Mouse (Mus musculus) stomach, embryonic 14.5 days (tissue): ENCODE data around the gene Il1r1. TPM values are rescaled to one million over a fixed set of nuclear protein-coding genes. Genes with fewer than 3 reads are reported as not detected.

Experiments
- ATAC-seq: fragments of 200-750 bp; cut with Nextera tagmentation; 2 replicates; pipeline ENCODE4 v1.8.0; 2017; ENCODE audit warnings: low read depth, moderate TSS enrichment; ENCODE audit not compliant: insufficient number of reproducible peaks, insufficient read depth, low FRiP score
- H3K27ac ChIP-seq: fragments of 300-500 bp; sonication (generic); 2 replicates; pipeline ENCODE4 v1.5.1; 2014; ENCODE audit warnings: mild to moderate bottlenecking, low read length, moderate library complexity, mixed read lengths
- H3K27me3 ChIP-seq: fragments of 300-500 bp; sonication (generic); 2 replicates; pipeline ENCODE4 v1.6.1; 2014; ENCODE audit warnings: low read length, control low read depth, mixed read lengths; ENCODE audit not compliant: control insufficient read depth, insufficient read depth
- H3K36me3 ChIP-seq: fragments of 300-500 bp; sonication (generic); 2 replicates; pipeline ENCODE4 v1.6.1; 2014; ENCODE audit warnings: mild to moderate bottlenecking, control low read depth, low read length, moderate library complexity, mixed read lengths; ENCODE audit not compliant: control insufficient read depth, insufficient read depth
- H3K4me1 ChIP-seq: fragments of 300-500 bp; sonication (generic); 2 replicates; pipeline ENCODE4 v1.6.1; 2014; ENCODE audit warnings: low read length, control low read depth, mixed read lengths; ENCODE audit not compliant: control insufficient read depth, insufficient read depth
- H3K4me2 ChIP-seq: fragments of 300-500 bp; sonication (generic); replicated peaks from 2 replicates; pipeline ENCODE4 v1.6.1; 2014; ENCODE audit warnings: low read depth, low read length, control low read depth
- H3K4me3 ChIP-seq: fragments of 300-500 bp; sonication (generic); 2 replicates; pipeline ENCODE4 v1.5.1; 2014; ENCODE audit warnings: low read depth, low read length, control low read depth
- H3K9ac ChIP-seq: fragments of 300-500 bp; sonication (generic); replicated peaks from 2 replicates; pipeline ENCODE4 v1.6.1; 2014; ENCODE audit warnings: low read depth, mild to moderate bottlenecking, control low read depth, low read length, moderate library complexity, mixed read lengths
- H3K9me3 ChIP-seq: fragments of 300-500 bp; sonication (generic); 2 replicates; pipeline ENCODE4 v1.6.1; 2016; ENCODE audit warnings: low read depth, low read length, control low read depth; ENCODE audit not compliant: control insufficient read depth
- WGBS: fragments of 180-500 bp; shearing (Covaris S2); extraction: QIAGEN DNeasy Blood & Tissue Kit; methylation state at CpG from one replicate; pipeline ENCODE4 v1.1.7; 2014; 5-methylcytosine and 5-hydroxymethylcytosine counted together
- polyA plus RNA-seq: library from polyadenylated mRNA; unstranded; fragments of >200 nt; fragmentation: Nextera tagmentation; extraction: Ambion mirVana; gene quantifications from 2 replicates; pipeline ENCODE4 v1.2.1, GENCODE M21; 2014

Gene Il1r1
- polyA plus RNA-seq, 1 experiment from 2014 or later: 8.3 TPM

GRCm38 (mm10) chr1:40236694-40237093, 11.8 kb downstream of the Il1r1 start:
- peak; percentile 55; the same call in 1 of the 2 replicates for ATAC-seq
- H3K27me3 ChIP-seq: no peaks in the 10 kb centered on the region
- no peak overlapping the region for H3K27ac ChIP-seq
- H3K9me3 ChIP-seq: no peaks in the 10 kb centered on the region
- H3K4me2 ChIP-seq: no peak overlapping the region
- no peak overlapping the region for H3K9ac ChIP-seq
- peaks cover 20% of the 10 kb centered on the region for H3K4me1 ChIP-seq
- no peaks in the 10 kb centered on the region for H3K36me3 ChIP-seq
- 35% methylated on average over 6 of the region's 6 CpGs for WGBS
- H3K4me3 ChIP-seq: no peak overlapping the region

GRCm38 (mm10) chr1:40237094-40237493, 12.2 kb downstream of the Il1r1 start:
- Histone ChIP-seq H3K36me3 (no peaks in the 10 kb centered on the region), H3K27me3 (no peaks in the 10 kb centered on the region), H3K4me2 (no peak overlapping the region), H3K4me3 (no peak overlapping the region), H3K27ac (no peak overlapping the region), H3K9ac (no peak overlapping the region), H3K4me1 (peaks cover 20% of the 10 kb centered on the region), H3K9me3 (no peaks in the 10 kb centered on the region)
- 26% methylated on average over 6 of the region's 6 CpGs for WGBS
- ATAC-seq: peak; percentile 68; the same call in 1 of the 2 replicates

DNA sequence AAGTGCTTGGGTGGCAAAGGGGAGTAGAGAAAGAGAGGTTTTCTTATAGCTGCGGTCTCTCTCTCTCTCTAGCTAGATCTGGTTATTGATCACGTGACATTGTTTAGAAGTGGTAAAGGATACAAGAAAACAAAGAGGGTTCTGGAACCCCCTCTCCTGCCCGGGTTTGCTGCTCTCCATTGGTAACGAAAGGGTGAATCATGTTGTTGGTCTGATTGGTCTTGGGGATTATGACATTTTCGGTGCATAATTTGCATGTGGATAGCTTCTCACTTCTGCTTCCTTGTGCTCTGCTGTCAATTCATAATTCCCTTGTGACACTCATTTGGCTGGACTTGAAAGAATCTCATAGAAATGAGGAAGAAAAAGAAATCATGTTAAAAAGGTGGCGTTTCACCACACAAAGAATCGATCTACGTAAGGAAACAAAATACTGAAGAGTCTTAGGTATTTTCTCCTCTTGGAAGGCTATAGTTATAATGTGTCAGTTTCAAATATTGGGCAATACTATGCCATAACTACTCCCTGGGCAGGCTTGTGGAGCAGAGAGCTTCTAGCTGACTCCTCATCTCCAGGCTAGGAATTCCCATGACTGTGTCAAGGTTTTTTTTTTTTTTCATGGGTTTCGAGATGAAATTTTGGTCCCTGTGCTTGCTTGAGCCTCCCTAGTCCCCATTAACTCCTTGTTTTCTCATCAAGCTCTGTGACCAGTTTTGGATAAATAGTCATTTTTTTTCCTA, 15.6 kb downstream of the Il1r1 start:
- 88% methylated on average over 9 of the region's 9 CpGs for WGBS

GRCm38 (mm10) chr1:40242717-40243116, 17.8 kb downstream of the Il1r1 start:
- no peaks in the 10 kb centered on the region for H3K36me3 ChIP-seq
- no peak overlapping the region for H3K9ac ChIP-seq
- no peak overlapping the region for H3K27ac ChIP-seq
- H3K4me3 ChIP-seq: no peak overlapping the region
- H3K27me3 ChIP-seq: no peaks in the 10 kb centered on the region
- no peaks in the 10 kb centered on the region for H3K9me3 ChIP-seq
- no peak overlapping the region for H3K4me2 ChIP-seq
- ATAC-seq: no peak
- H3K4me1 ChIP-seq: no peaks in the 10 kb centered on the region
- WGBS: 43% methylated on average over 1 of the region's 1 CpGs

More for the DNA sequence above, 15.6 kb downstream of the Il1r1 start:
- Histone ChIP-seq H3K9me3 (no peaks in the 10 kb centered on the region), H3K27me3 (no peaks in the 10 kb centered on the region), H3K27ac (no peak overlapping the region), H3K4me3 (no peak overlapping the region), H3K4me1 (peaks cover 3% of the 10 kb centered on the region; the same call in 1 of the 2 replicates), H3K36me3 (no peaks in the 10 kb centered on the region), H3K9ac (no peak overlapping the region), H3K4me2 (no peak overlapping the region)
- ATAC-seq: no peak

- H3K4me3 ChIP-seq: no peak overlapping the region
- no peak overlapping the region for H3K27ac ChIP-seq
- no peaks in the 10 kb centered on the region for H3K9me3 ChIP-seq
- H3K4me1 ChIP-seq: no peaks in the 10 kb centered on the region
- no peaks in the 10 kb centered on the region for H3K36me3 ChIP-seq
- H3K4me2 ChIP-seq: no peak overlapping the region
- H3K9ac ChIP-seq: no peak overlapping the region
- ATAC-seq: no peak
- WGBS: 70% methylated on average over 3 of the region's 3 CpGs
- no peaks in the 10 kb centered on the region for H3K27me3 ChIP-seq
Observed at GRCm38 (mm10) chr1:40243561-40243998, 18.7 kb downstream of the Il1r1 start.

DNA sequence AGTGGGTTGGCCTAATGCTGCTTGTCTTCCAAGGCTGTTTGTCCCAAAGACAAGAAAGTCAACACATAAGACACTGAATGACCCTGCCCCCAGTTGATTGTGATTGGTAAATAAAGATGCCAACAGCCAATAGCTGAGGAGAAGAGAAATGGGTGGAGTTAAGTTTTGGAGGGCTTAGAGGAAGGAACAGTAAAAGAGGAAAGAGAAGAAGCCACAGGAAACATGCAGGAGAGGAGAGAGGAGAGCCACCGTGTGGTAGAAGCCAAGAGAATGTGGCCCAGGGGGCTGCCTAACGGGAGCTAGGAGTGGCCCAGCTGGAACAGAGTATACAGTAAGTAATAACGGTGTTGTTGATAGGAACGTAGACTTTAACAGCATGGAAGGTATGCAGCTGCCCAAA, 25.5 kb downstream of the Il1r1 start:
- ATAC-seq: no peak
- Histone ChIP-seq H3K4me1 (no peaks in the 10 kb centered on the region), H3K36me3 (no peaks in the 10 kb centered on the region), H3K4me2 (no peak overlapping the region), H3K4me3 (no peak overlapping the region), H3K27ac (no peak overlapping the region), H3K27me3 (no peaks in the 10 kb centered on the region), H3K9me3 (no peaks in the 10 kb centered on the region), H3K9ac (no peak overlapping the region)
- WGBS: 32% methylated on average over 4 of the region's 4 CpGs

DNA sequence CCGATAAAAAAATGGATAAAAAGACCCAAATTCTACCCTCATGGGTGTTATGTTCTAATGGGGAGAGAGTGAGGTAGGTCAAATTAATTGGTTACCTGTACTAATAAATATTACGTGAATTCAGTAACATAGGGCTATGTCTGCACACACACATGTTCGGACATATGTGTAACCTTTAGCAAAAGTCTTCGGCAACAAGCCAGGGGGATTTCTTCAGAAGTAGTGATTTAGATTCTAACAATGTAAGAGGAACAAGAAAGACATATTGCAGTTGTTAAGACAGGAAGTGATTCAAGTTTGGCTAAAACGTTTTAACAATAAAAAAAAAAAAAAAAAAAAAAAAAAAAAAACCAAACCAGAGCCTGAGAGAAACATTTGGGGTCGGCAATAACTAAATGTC, 27.6 kb downstream of the Il1r1 start:
- 79% methylated on average over 6 of the region's 6 CpGs for WGBS
- no peaks in the 10 kb centered on the region for H3K27me3 ChIP-seq
- no peaks in the 10 kb centered on the region for H3K4me1 ChIP-seq
- H3K27ac ChIP-seq: no peak overlapping the region
- no peaks in the 10 kb centered on the region for H3K36me3 ChIP-seq
- ATAC-seq: no peak
- H3K9me3 ChIP-seq: no peaks in the 10 kb centered on the region
- H3K4me3 ChIP-seq: no peak overlapping the region
- H3K9ac ChIP-seq: no peak overlapping the region
- no peak overlapping the region for H3K4me2 ChIP-seq

DNA sequence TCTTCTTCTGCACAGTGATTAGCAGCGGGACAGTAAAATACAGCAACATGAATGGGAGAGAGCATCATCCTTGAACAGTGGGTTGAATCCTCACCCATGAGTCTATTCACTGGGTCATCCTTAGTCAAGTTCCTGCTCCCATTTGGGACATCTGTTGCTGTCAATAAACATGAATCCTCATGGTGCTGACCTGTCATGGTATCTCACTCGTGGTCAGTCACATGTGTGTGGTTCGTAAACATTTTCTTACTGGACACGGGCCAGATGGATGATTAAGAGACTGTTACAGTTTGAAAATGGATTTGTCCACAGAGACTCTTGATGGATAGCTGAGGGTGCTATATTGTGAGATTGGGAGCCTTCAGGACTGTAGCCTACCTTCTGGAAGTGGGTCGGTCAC, 29.1 kb downstream of the Il1r1 start:
- H3K9me3 ChIP-seq: no peaks in the 10 kb centered on the region
- no peak for ATAC-seq
- WGBS: 42% methylated on average over 5 of the region's 5 CpGs
- no peak overlapping the region for H3K4me2 ChIP-seq
- H3K9ac ChIP-seq: no peak overlapping the region
- H3K4me3 ChIP-seq: no peak overlapping the region
- H3K4me1 ChIP-seq: no peaks in the 10 kb centered on the region
- H3K27ac ChIP-seq: no peak overlapping the region
- no peaks in the 10 kb centered on the region for H3K36me3 ChIP-seq
- no peaks in the 10 kb centered on the region for H3K27me3 ChIP-seq
